Mouse (Mus musculus) midbrain, postnatal 0 days (tissue): Measurements from ENCODE around the gene Gsx1. TPM values are rescaled to one million over a fixed set of nuclear protein-coding genes. Genes with fewer than 3 reads are reported as not detected.

ENCODE experiments used
- ATAC-seq: fragments of 200-750 bp; cut with Nextera tagmentation; 2 replicates; pipeline ENCODE4 v1.8.0; 2017; ENCODE audit warnings: moderate number of reproducible peaks, mild to moderate bottlenecking, moderate TSS enrichment, moderate library complexity; ENCODE audit not compliant: low FRiP score
- DNase-seq: peaks from one replicate; pipeline ENCODE4 v3.0.0-alpha.2; 2015; ENCODE audit warnings: low spot score
- H3K27ac ChIP-seq: fragments of 300-500 bp; sonication (generic); 2 replicates; pipeline ENCODE4 v1.5.1; 2014; ENCODE audit warnings: low read depth, mild to moderate bottlenecking, low read length, mixed read lengths
- H3K27me3 ChIP-seq: fragments of 300-500 bp; sonication (generic); 2 replicates; pipeline ENCODE4 v1.6.1; 2014; ENCODE audit warnings: low read length, control low read depth, mixed read lengths; ENCODE audit not compliant: insufficient read depth
- H3K36me3 ChIP-seq: fragments of 300-500 bp; sonication (generic); 2 replicates; pipeline ENCODE4 v1.6.1; 2014; ENCODE audit warnings: low read length, control low read depth, mixed read lengths; ENCODE audit not compliant: insufficient read depth
- H3K4me1 ChIP-seq: fragments of 300-500 bp; sonication (generic); 2 replicates; pipeline ENCODE4 v1.6.1; 2014; ENCODE audit warnings: mild to moderate bottlenecking, control low read depth, antibody characterized with exemption, low read length, mixed read lengths; ENCODE audit not compliant: insufficient read depth
- H3K4me2 ChIP-seq: fragments of 300-500 bp; sonication (generic); 2 replicates; pipeline ENCODE4 v1.6.1; 2014; ENCODE audit warnings: low read depth, mild to moderate bottlenecking, low read length, mixed read lengths; ENCODE audit not compliant: poor library complexity, severe bottlenecking
- H3K4me3 ChIP-seq: fragments of 300-500 bp; sonication (generic); 2 replicates; pipeline ENCODE4 v1.5.1; 2014; ENCODE audit warnings: low read depth, mild to moderate bottlenecking, low read length, moderate library complexity
- H3K9ac ChIP-seq: fragments of 300-500 bp; sonication (generic); replicated peaks from 2 replicates; pipeline ENCODE4 v1.6.1; 2014; ENCODE audit warnings: mild to moderate bottlenecking, low read length, moderate library complexity, mixed read lengths; ENCODE audit not compliant: poor library complexity, severe bottlenecking
- H3K9me3 ChIP-seq: fragments of 300-500 bp; sonication (generic); 2 replicates; pipeline ENCODE4 v1.6.1; 2016; ENCODE audit warnings: low read length, control low read depth
- CTCF ChIP-seq: IDR thresholded peaks from 2 replicates; pipeline ENCODE4 v1.5.1; 2016; ENCODE audit warnings: antibody characterized with exemption, mild to moderate bottlenecking
- WGBS: fragments of 180-500 bp; shearing (Covaris S2); extraction: QIAGEN DNeasy Blood & Tissue Kit; methylation state at CpG from one replicate; pipeline ENCODE4 v1.1.7; 2014; 5-methylcytosine and 5-hydroxymethylcytosine counted together
- polyA plus RNA-seq: library from polyadenylated mRNA; unstranded; fragments of >200 nt; fragmentation: Nextera tagmentation; extraction: Ambion mirVana; gene quantifications from 2 replicates; pipeline ENCODE4 v1.2.1, GENCODE M21; 2015
- total RNA-seq: library from RNA; depleted of rRNA; stranded (reverse); fragments of >200 nt; gene quantifications from 2 replicates; pipeline ENCODE4 v1.2.3, GENCODE M21; 2014

Gene Gsx1
- total and polyA plus RNA-seq, 2 experiments from 2014 or later, result 2.3 to 3.0 TPM

- 2% methylated on average over 26 of the region's 26 CpGs for WGBS
- Histone ChIP-seq H3K4me3 (peak overlapping the region; percentile 11; the same call in 1 of the 2 replicates), H3K9me3 (no peaks in the 10 kb centered on the region), H3K27ac (no peak overlapping the region), H3K36me3 (no peaks in the 10 kb centered on the region), H3K4me1 (peaks cover 5% of the 10 kb centered on the region), H3K27me3 (peaks cover 44% of the 10 kb centered on the region), H3K4me2 (peak overlapping the region; percentile 51; the same call in 1 of the 2 replicates), H3K9ac (no peak overlapping the region)
- ATAC-seq (no peak), DNase-seq (peak; percentile 56)
- no peak for TF ChIP-seq CTCF
Measured at GRCm38 (mm10) chr5:147186001-147186431, 2.5 kb upstream of the Gsx1 start.

DNA sequence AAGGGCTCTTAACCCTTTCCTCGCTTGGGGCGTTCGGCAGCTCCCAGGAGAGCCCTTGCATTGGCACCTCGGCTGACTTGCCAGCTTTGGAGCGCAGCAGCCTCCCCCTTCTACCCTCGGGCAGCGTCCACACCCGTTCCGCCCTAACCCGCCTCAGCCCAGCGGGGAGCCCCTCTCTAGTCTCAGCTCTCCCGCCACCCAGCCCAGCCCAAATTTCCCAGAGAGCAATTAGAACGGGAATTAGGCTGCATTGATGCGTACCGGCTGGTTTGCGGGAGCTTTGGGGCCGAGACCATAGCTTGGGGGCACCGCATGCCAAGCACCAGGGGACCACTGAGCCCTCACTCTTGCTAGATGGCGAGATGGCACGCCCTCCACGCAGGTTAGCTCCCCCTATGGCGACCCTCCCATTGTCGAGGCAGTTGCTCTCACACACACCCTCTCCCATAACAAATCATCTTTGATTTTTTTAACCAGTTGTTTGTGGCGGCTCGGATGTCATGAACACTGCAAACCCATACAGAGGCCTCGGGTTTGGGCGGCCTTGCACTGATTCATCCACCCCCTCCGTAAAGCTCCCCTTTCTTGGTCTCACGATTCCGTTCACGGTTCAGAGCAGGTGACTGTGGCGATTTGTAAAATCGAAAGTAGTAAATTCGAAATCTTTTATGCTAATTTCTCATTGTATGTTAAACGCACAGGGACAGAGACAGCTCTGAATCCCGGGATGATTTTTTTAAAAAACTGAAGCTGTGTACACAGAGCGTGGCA, 1.5 kb upstream of the Gsx1 start:
- TF ChIP-seq CTCF, result no peak
- ATAC-seq (no peak), DNase-seq (peak; percentile 47)
- no peaks in the 10 kb centered on the region for H3K9me3 ChIP-seq
- no peak overlapping the region for H3K9ac ChIP-seq
- under 1% methylated on average over 37 of the region's 37 CpGs for WGBS
- no peaks in the 10 kb centered on the region for H3K36me3 ChIP-seq
- no peak overlapping the region for H3K27ac ChIP-seq
- peaks cover 54% of the 10 kb centered on the region for H3K27me3 ChIP-seq
- peak overlapping the region; percentile 14; the same call in 1 of the 2 replicates for H3K4me3 ChIP-seq
- peak overlapping the region; percentile 51 for H3K4me2 ChIP-seq
- H3K4me1 ChIP-seq, result peaks cover 5% of the 10 kb centered on the region

DNA sequence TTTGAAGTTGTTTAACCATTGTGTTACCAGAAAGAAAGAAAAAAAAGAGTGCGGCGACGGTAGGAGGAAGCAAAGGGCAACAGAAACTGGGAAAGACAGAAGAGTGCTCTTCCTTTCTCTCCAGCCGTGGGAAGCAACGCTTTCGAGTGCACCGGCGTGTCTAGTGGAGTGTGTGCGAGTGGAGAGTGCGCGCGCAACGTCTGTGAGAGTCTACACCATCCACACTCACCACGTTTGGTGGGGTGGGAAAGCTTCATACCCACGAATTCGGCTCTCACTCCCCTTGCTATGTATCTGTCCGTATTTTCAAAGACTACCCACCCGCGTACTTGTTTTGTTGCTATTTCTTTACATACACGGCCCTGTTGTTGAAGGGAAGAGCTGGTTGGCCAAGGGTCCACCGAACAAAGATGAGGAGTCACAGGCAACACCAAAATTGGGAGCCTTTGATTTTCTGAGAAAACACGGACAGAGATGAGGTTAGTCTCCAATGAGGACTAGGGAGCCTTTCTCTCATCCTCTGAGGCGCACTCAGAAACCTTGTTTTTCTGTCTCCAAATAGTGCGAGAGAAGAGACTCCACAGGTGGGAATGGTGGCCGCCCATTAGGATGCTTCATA, 835 bp upstream of the Gsx1 start:
- Histone ChIP-seq H3K4me1 (peaks cover 5% of the 10 kb centered on the region), H3K4me2 (peak overlapping the region; percentile 51), H3K36me3 (no peaks in the 10 kb centered on the region), H3K9me3 (no peaks in the 10 kb centered on the region), H3K27me3 (peaks cover 61% of the 10 kb centered on the region), H3K27ac (no peak overlapping the region), H3K9ac (no peak overlapping the region), H3K4me3 (peak overlapping the region; percentile 33; the same call in 1 of the 2 replicates)
- WGBS, result 2% methylated on average over 25 of the region's 25 CpGs
- no peak for ATAC-seq
- DNase-seq, result no peak
- TF ChIP-seq CTCF, result no peak

DNA sequence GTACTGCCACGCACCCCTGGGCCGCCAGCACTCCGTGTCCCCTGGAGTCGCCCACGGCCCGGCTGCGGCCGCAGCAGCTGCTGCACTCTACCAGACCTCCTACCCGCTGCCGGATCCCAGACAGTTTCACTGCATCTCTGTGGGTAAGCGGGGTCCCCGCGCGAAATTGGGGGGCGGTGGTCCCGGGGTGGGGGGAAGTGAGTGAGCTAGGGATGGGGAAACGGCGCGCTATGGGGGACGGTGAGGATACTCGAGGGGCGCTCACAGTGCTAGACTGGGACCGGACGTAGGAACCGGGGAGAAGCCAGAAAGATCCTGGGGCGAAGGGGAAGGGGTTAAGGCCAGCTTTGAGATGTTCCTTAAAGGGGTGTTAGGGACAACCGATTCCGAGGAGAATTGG, 660 bp downstream of the Gsx1 start:
- DNase-seq (no peak), ATAC-seq (no peak)

GRCm38 (mm10) chr5:147189836-147190602, 1.5 kb downstream of the Gsx1 start:
- H3K27me3 ChIP-seq, result peaks cover 79% of the 10 kb centered on the region
- peak overlapping the region; percentile 6; the same call in 1 of the 2 replicates for H3K4me3 ChIP-seq
- H3K9me3 ChIP-seq, result no peaks in the 10 kb centered on the region
- no peak for TF ChIP-seq CTCF
- H3K27ac ChIP-seq, result no peak overlapping the region
- no peaks in the 10 kb centered on the region for H3K36me3 ChIP-seq
- DNase-seq (no peak), ATAC-seq (no peak)
- no peak overlapping the region for H3K9ac ChIP-seq
- WGBS, result 2% methylated on average over 46 of the region's 46 CpGs
- H3K4me1 ChIP-seq, result peaks cover 5% of the 10 kb centered on the region
- H3K4me2 ChIP-seq, result no peak overlapping the region

More for the DNA sequence above, 660 bp downstream of the Gsx1 start:
- Histone ChIP-seq H3K9ac (peak overlapping the region; percentile 29; the same call in 1 of the 2 replicates), H3K36me3 (no peaks in the 10 kb centered on the region), H3K4me2 (peak overlapping the region; percentile 51), H3K9me3 (no peaks in the 10 kb centered on the region), H3K27me3 (peaks cover 73% of the 10 kb centered on the region), H3K4me3 (peak overlapping the region; percentile 33), H3K4me1 (peaks cover 5% of the 10 kb centered on the region), H3K27ac (no peak overlapping the region)
- WGBS, result under 1% methylated on average over 26 of the region's 28 CpGs
- no peak for TF ChIP-seq CTCF
